Mouse (Mus musculus) embryonic facial prominence, embryonic 13.5 days (tissue): ENCODE measurements around the gene Numbl. TPM values are rescaled to one million over a fixed set of nuclear protein-coding genes. Genes with fewer than 3 reads are reported as not detected.

ENCODE experiments used
- ATAC-seq: fragments of 200-750 bp; cut with Nextera tagmentation; 2 replicates; pipeline ENCODE4 v1.8.0; 2017; ENCODE audit warnings: low read depth; ENCODE audit not compliant: insufficient number of reproducible peaks, insufficient read depth, low FRiP score, low TSS enrichment
- H3K27ac ChIP-seq: fragments of 300-500 bp; sonication (generic); 2 replicates; pipeline ENCODE4 v1.5.1; 2015; ENCODE audit warnings: moderate library complexity, mild to moderate bottlenecking, inconsistent platforms
- H3K27me3 ChIP-seq: fragments of 300-500 bp; sonication (generic); 2 replicates; pipeline ENCODE4 v1.6.1; 2015; ENCODE audit warnings: mild to moderate bottlenecking, inconsistent platforms
- H3K36me3 ChIP-seq: fragments of 300-500 bp; sonication (generic); 2 replicates; pipeline ENCODE4 v1.6.1; 2015; ENCODE audit warnings: mild to moderate bottlenecking, inconsistent platforms
- H3K4me1 ChIP-seq: fragments of 300-500 bp; sonication (generic); 2 replicates; pipeline ENCODE4 v1.6.1; 2015; ENCODE audit warnings: inconsistent platforms
- H3K4me2 ChIP-seq: fragments of 300-500 bp; sonication (generic); 2 replicates; pipeline ENCODE4 v1.6.1; 2015; ENCODE audit warnings: moderate library complexity, mild to moderate bottlenecking, inconsistent platforms
- H3K4me3 ChIP-seq: fragments of 300-500 bp; sonication (generic); 2 replicates; pipeline ENCODE4 v1.5.1; 2015; ENCODE audit warnings: mild to moderate bottlenecking, inconsistent platforms
- H3K9ac ChIP-seq: fragments of 300-500 bp; sonication (generic); 2 replicates; pipeline ENCODE4 v1.6.1; 2015; ENCODE audit warnings: mild to moderate bottlenecking, inconsistent platforms
- H3K9me3 ChIP-seq: fragments of 300-500 bp; sonication (generic); 2 replicates; pipeline ENCODE4 v1.6.1; 2016; ENCODE audit warnings: inconsistent platforms
- WGBS: fragments of 180-500 bp; shearing (Covaris S2); methylation state at CpG from one replicate; pipeline ENCODE4 v1.1.7; 2015; ENCODE audit warnings: mixed read lengths; 5-methylcytosine and 5-hydroxymethylcytosine counted together
- polyA plus RNA-seq: library from polyadenylated mRNA; unstranded; fragments of >200 nt; fragmentation: Nextera tagmentation; extraction: Ambion mirVana; gene quantifications from 2 replicates; pipeline ENCODE4 v1.2.1, GENCODE M21; 2015

The Numbl gene
- polyA plus RNA-seq, 1 experiment from 2014 or later, result 35.7 TPM

GRCm38 (mm10) chr7:27310306-27310705 lies 52.1 kb downstream of the Numbl start:
- peaks cover 12% of the 10 kb centered on the region; the same call in 1 of the 2 replicates for H3K4me1 ChIP-seq
- WGBS, result 7% methylated on average over 17 of the region's 17 CpGs
- H3K27ac ChIP-seq, result peak overlapping the region; percentile 51; the same call in 1 of the 2 replicates
- H3K27me3 ChIP-seq, result peaks cover 26% of the 10 kb centered on the region
- peak overlapping the region; percentile 44 for H3K4me2 ChIP-seq
- H3K9me3 ChIP-seq, result peaks cover 10% of the 10 kb centered on the region; the same call in 1 of the 2 replicates
- H3K36me3 ChIP-seq, result peaks cover 25% of the 10 kb centered on the region
- ATAC-seq, result no peak
- no peak overlapping the region for H3K9ac ChIP-seq
- no peak overlapping the region; the same call in 1 of the 2 replicates for H3K4me3 ChIP-seq

- no peak for ATAC-seq
Measured at GRCm38 (mm10) chr7:27310996-27311535, 52.8 kb downstream of the Numbl start.

GRCm38 (mm10) chr7:27311651-27312284 lies 53.5 kb downstream of the Numbl start:
- Histone ChIP-seq H3K9me3 (peaks cover 10% of the 10 kb centered on the region; the same call in 1 of the 2 replicates), H3K4me2 (no peak overlapping the region), H3K9ac (no peak overlapping the region), H3K4me1 (peaks cover 20% of the 10 kb centered on the region), H3K4me3 (no peak overlapping the region), H3K36me3 (peaks cover 25% of the 10 kb centered on the region), H3K27ac (no peak overlapping the region), H3K27me3 (peaks cover 26% of the 10 kb centered on the region)
- 87% methylated on average over 12 of the region's 12 CpGs for whole genome bisulfite sequencing
- ATAC-seq, result no peak

More at GRCm38 (mm10) chr7:27310996-27311535, 52.8 kb downstream of the Numbl start:
- Histone ChIP-seq H3K4me3 (no peak overlapping the region), H3K27me3 (peaks cover 26% of the 10 kb centered on the region), H3K4me2 (no peak overlapping the region), H3K27ac (no peak overlapping the region), H3K9ac (no peak overlapping the region), H3K36me3 (peaks cover 25% of the 10 kb centered on the region), H3K9me3 (peaks cover 10% of the 10 kb centered on the region; the same call in 1 of the 2 replicates), H3K4me1 (peaks cover 16% of the 10 kb centered on the region)
- 49% methylated on average over 8 of the region's 8 CpGs for WGBS

GRCm38 (mm10) chr7:27314393-27314792 lies 56.2 kb downstream of the Numbl start:
- WGBS, result 86% methylated on average over 3 of the region's 3 CpGs
- Histone ChIP-seq H3K27ac (no peak overlapping the region), H3K4me1 (peaks cover 12% of the 10 kb centered on the region)

GRCm38 (mm10) chr7:27315958-27316357 lies 57.7 kb downstream of the Numbl start:
- Histone ChIP-seq H3K27ac (no peak overlapping the region), H3K4me1 (peaks cover 8% of the 10 kb centered on the region), H3K27me3 (peaks cover 10% of the 10 kb centered on the region), H3K9ac (0 out of 2 replicates have a peak overlapping the region, but pooled peaks have one; percentile 44), H3K36me3 (peaks cover 29% of the 10 kb centered on the region), H3K4me2 (no peak overlapping the region), H3K4me3 (no peak overlapping the region), H3K9me3 (peaks cover 10% of the 10 kb centered on the region; the same call in 1 of the 2 replicates)
- ATAC-seq, result no peak
- WGBS, result 23% methylated on average over 7 of the region's 7 CpGs

More at GRCm38 (mm10) chr7:27314393-27314792, 56.2 kb downstream of the Numbl start:
- H3K27me3 ChIP-seq, result peaks cover 23% of the 10 kb centered on the region
- peaks cover 10% of the 10 kb centered on the region; the same call in 1 of the 2 replicates for H3K9me3 ChIP-seq
- ATAC-seq, result no peak
- peaks cover 29% of the 10 kb centered on the region for H3K36me3 ChIP-seq
- no peak overlapping the region for H3K4me2 ChIP-seq
- no peak overlapping the region for H3K9ac ChIP-seq
- no peak overlapping the region for H3K4me3 ChIP-seq

GRCm38 (mm10) chr7:27319411-27319810 lies 61.2 kb downstream of the Numbl start:
- no peak for ATAC-seq
- Histone ChIP-seq H3K4me2 (no peak overlapping the region), H3K9me3 (peaks cover 1% of the 10 kb centered on the region; the same call in 1 of the 2 replicates), H3K27me3 (peaks cover 27% of the 10 kb centered on the region), H3K36me3 (peaks cover 22% of the 10 kb centered on the region; the same call in 1 of the 2 replicates), H3K27ac (no peak overlapping the region), H3K4me1 (peaks cover 8% of the 10 kb centered on the region), H3K4me3 (no peak overlapping the region), H3K9ac (no peak overlapping the region)
- 91% methylated on average over 22 of the region's 22 CpGs for WGBS

GRCm38 (mm10) chr7:27322291-27322690 lies 64.1 kb downstream of the Numbl start:
- Histone ChIP-seq H3K4me2 (no peak overlapping the region), H3K27ac (no peak overlapping the region), H3K36me3 (peaks cover 19% of the 10 kb centered on the region; the same call in 1 of the 2 replicates), H3K9me3 (no peaks in the 10 kb centered on the region), H3K27me3 (peaks cover 56% of the 10 kb centered on the region), H3K4me3 (no peak overlapping the region), H3K4me1 (peaks cover 13% of the 10 kb centered on the region), H3K9ac (no peak overlapping the region)
- WGBS, result 13% methylated on average over 13 of the region's 13 CpGs
- no peak for ATAC-seq

- Histone ChIP-seq H3K4me2 (no peak overlapping the region), H3K27ac (no peak overlapping the region), H3K36me3 (peaks cover 22% of the 10 kb centered on the region; the same call in 1 of the 2 replicates), H3K27me3 (peaks cover 63% of the 10 kb centered on the region), H3K9ac (no peak overlapping the region), H3K4me3 (no peak overlapping the region), H3K9me3 (no peaks in the 10 kb centered on the region), H3K4me1 (peaks cover 13% of the 10 kb centered on the region)
- no peak for ATAC-seq
- WGBS, result 88% methylated on average over 5 of the region's 5 CpGs
Measured at GRCm38 (mm10) chr7:27323001-27323400, 64.8 kb downstream of the Numbl start.

GRCm38 (mm10) chr7:27324161-27324560 lies 65.9 kb downstream of the Numbl start:
- peaks cover 22% of the 10 kb centered on the region; the same call in 1 of the 2 replicates for H3K36me3 ChIP-seq
- ATAC-seq, result no peak
- no peak overlapping the region for H3K9ac ChIP-seq
- H3K27me3 ChIP-seq, result peaks cover 75% of the 10 kb centered on the region
- peaks cover 14% of the 10 kb centered on the region for H3K4me1 ChIP-seq
- H3K4me2 ChIP-seq, result no peak overlapping the region
- H3K9me3 ChIP-seq, result no peaks in the 10 kb centered on the region
- no peak overlapping the region for H3K4me3 ChIP-seq
- WGBS, result 96% methylated on average over 11 of the region's 11 CpGs
- H3K27ac ChIP-seq, result no peak overlapping the region

GRCm38 (mm10) chr7:27324928-27325327 lies 66.7 kb downstream of the Numbl start:
- H3K4me2 ChIP-seq, result no peak overlapping the region
- H3K27ac ChIP-seq, result no peak overlapping the region
- peaks cover 21% of the 10 kb centered on the region for H3K4me1 ChIP-seq
- peaks cover 22% of the 10 kb centered on the region; the same call in 1 of the 2 replicates for H3K36me3 ChIP-seq
- H3K9ac ChIP-seq, result no peak overlapping the region
- H3K9me3 ChIP-seq, result no peaks in the 10 kb centered on the region
- H3K4me3 ChIP-seq, result no peak overlapping the region
- no peak for ATAC-seq
- WGBS, result 51% methylated on average over 18 of the region's 20 CpGs
- H3K27me3 ChIP-seq, result peaks cover 83% of the 10 kb centered on the region

GRCm38 (mm10) chr7:27325697-27326096 lies 67.5 kb downstream of the Numbl start:
- H3K27ac ChIP-seq, result no peak overlapping the region
- H3K9ac ChIP-seq, result peak overlapping the region; percentile 54
- H3K4me2 ChIP-seq, result peak overlapping the region; percentile 59
- peaks cover 22% of the 10 kb centered on the region; the same call in 1 of the 2 replicates for H3K36me3 ChIP-seq
- WGBS, result 2% methylated on average over 24 of the region's 24 CpGs
- ATAC-seq, result no peak
- no peaks in the 10 kb centered on the region for H3K9me3 ChIP-seq
- peak overlapping the region; percentile 39 for H3K4me3 ChIP-seq
- H3K4me1 ChIP-seq, result peaks cover 28% of the 10 kb centered on the region
- H3K27me3 ChIP-seq, result peaks cover 90% of the 10 kb centered on the region
